Mouse (Mus musculus) gastrocnemius, adult 2 months (tissue): ENCODE measurements at regions not wholly inside any gene's neighbourhood (a gene's known extent, or its start where the extent isn't known, plus 50 kb on each side); places are given as distances from the start of the nearest gene placed in this dataset.

Source experiments
- DNase-seq: peaks from one replicate; pipeline ENCODE4 v3.0.0; 2022
- H3K27ac ChIP-seq: fragments of 200-600 bp; 2 replicates; pipeline ENCODE4 v1.8.1; 2022; ENCODE audit warnings: mild to moderate bottlenecking
- H3K4me3 ChIP-seq: fragments of 200-600 bp; 2 replicates; pipeline ENCODE4 v1.8.1; 2022; ENCODE audit warnings: mild to moderate bottlenecking, moderate library complexity
- CTCF ChIP-seq: fragments of 200-600 bp; IDR thresholded peaks from 2 replicates; pipeline ENCODE4 v1.8.1; 2022; ENCODE audit warnings: antibody characterized with exemption, mild to moderate bottlenecking, moderate library complexity
- intact Hi-C: fragments of 180-260 bp; cut with DNase I; formaldehyde crosslinking; loops from one replicate; pipeline ENCODE4 v1.15.1; 2025

DNA sequence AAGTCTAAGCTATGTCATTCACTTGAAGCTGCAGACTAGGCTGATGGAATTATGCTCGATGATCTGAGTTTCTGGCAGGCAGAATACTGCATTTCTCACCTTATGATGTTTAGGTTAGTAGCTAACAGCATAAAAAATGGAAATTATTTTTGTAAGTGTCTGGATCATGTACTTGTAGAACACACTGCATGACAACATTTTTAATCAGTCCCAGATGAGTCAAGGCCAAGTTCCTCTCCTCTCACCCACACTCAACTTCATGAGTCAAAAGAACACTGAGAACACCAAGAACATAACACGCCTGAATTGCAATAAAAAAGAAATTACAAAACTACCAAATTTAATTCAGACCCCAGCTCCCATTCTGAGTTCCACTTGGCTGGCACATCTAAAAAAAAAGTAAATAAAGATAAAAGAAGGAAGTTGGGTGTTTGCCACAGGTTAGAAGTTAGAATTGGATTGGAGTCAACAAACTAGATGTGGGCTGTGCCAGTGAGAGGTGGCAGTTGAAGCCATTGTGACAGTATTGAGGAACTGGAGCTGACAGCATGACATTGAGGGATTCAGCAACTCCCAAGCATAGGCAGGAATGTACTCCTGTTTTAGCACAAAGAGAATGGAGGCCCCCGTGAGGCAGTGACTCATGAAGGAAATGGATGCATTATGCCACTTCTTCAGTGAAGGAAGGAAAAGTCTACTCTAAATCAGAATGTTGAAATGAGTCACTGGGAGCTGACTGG is 222.8 kb upstream of the 4931408C20Rik start:
- intact Hi-C loops, result no loop called here
- TF ChIP-seq CTCF, result no peak
- no peak for DNase-seq
- Histone ChIP-seq H3K4me3 (no peak overlapping the region), H3K27ac (no peak overlapping the region)

GRCm38 (mm10) chr1:26902306-26902705 is 215.0 kb upstream of the 4931408C20Rik start:
- intact Hi-C loops, result no loop called here
- TF ChIP-seq CTCF, result peak; percentile 15; the same call in 1 of the 2 replicates
- DNase-seq, result no peak
- Histone ChIP-seq H3K27ac (no peak overlapping the region), H3K4me3 (no peak overlapping the region)

DNA sequence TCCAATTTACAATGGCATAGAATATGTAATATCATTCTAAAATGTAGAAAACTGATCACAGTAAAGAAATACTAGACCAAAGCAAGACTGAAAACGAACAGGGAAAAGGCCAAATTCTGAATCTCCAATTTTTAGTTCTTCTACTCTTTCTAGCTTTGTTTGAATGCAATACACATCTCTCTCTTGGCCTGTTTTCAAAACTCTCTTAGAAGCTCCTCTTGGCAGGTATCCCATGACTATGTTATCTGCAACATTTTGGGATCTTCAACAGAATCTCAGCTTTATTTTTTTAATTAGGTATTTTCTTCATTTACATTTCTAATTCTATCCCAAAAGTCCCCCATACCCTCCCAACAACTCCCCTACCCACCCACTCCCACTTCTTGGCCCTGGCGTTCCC is 170.2 kb upstream of the 4931408C20Rik start:
- Histone ChIP-seq H3K4me3 (no peak overlapping the region), H3K27ac (no peak overlapping the region)
- no peak for DNase-seq
- no peak for TF ChIP-seq CTCF
- intact Hi-C loops, result no loop called here

DNA sequence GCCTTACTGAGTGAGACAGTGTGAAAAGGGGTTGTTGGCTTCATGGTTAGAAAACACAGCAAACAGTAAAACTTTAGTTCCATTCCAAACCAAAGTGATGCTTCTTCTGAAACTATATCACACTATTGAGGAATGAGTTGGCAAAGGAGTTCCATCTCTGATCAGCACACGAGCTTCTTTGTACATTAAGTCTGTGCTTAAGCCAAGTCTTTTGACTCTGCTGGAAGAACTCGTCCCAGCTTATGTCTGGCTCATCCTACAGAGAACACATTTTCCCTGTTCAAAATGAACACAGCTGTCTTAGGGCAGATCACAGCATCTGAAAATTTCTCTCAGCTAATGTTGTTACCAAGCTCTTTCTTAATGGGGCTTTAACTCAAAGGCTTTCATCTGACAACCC is 166.5 kb upstream of the 4931408C20Rik start:
- DNase-seq, result no peak
- TF ChIP-seq CTCF, result no peak
- intact Hi-C loops, result no loop called here
- no peak overlapping the region for H3K27ac ChIP-seq
- H3K4me3 ChIP-seq, result no peak overlapping the region

GRCm38 (mm10) chr1:26809259-26809658 is 122.0 kb upstream of the 4931408C20Rik start:
- intact Hi-C loops, result no loop called here
- Histone ChIP-seq H3K27ac (no peak overlapping the region), H3K4me3 (no peak overlapping the region)
- DNase-seq, result no peak
- TF ChIP-seq CTCF, result no peak

- no peak for TF ChIP-seq CTCF
- no peak for DNase-seq
- H3K4me3 ChIP-seq, result no peak overlapping the region
- H3K27ac ChIP-seq, result no peak overlapping the region
- intact Hi-C loops, result no loop called here
Measured at GRCm38 (mm10) chr1:26765076-26765475, 77.8 kb upstream of the 4931408C20Rik start.
